Mouse (Mus musculus) heart, embryonic 15.5 days (tissue): ENCODE measurements around the gene Sln. TPM values are rescaled to one million over a fixed set of nuclear protein-coding genes. Genes with fewer than 3 reads are reported as not detected.

Experiments
- ATAC-seq: fragments of 200-750 bp; cut with Nextera tagmentation; replicated peaks from 2 replicates; pipeline ENCODE4 v1.8.0; 2017; ENCODE audit warnings: low read depth, moderate TSS enrichment; ENCODE audit not compliant: insufficient number of reproducible peaks, insufficient read depth, low FRiP score
- H3K27ac ChIP-seq: fragments of 300-500 bp; sonication (generic); 2 replicates; pipeline ENCODE4 v1.5.1; 2015; ENCODE audit warnings: mild to moderate bottlenecking, inconsistent platforms
- H3K27me3 ChIP-seq: fragments of 300-500 bp; sonication (generic); 2 replicates; pipeline ENCODE4 v1.6.1; 2015; ENCODE audit warnings: inconsistent platforms
- H3K36me3 ChIP-seq: fragments of 300-500 bp; sonication (generic); 2 replicates; pipeline ENCODE4 v1.6.1; 2015; ENCODE audit warnings: mild to moderate bottlenecking, inconsistent platforms
- H3K4me1 ChIP-seq: fragments of 300-500 bp; sonication (generic); replicated peaks from 2 replicates; pipeline ENCODE4 v1.6.1; 2015; ENCODE audit warnings: inconsistent platforms
- H3K4me2 ChIP-seq: fragments of 300-500 bp; sonication (generic); 2 replicates; pipeline ENCODE4 v1.6.1; 2015; ENCODE audit warnings: inconsistent platforms, mild to moderate bottlenecking, moderate library complexity
- H3K4me3 ChIP-seq: fragments of 300-500 bp; sonication (generic); 2 replicates; pipeline ENCODE4 v1.5.1; 2015; ENCODE audit warnings: mild to moderate bottlenecking, inconsistent platforms
- H3K9ac ChIP-seq: fragments of 300-500 bp; sonication (generic); 2 replicates; pipeline ENCODE4 v1.6.1; 2015; ENCODE audit warnings: mild to moderate bottlenecking, inconsistent platforms
- H3K9me3 ChIP-seq: fragments of 300-500 bp; sonication (generic); replicated peaks from 2 replicates; pipeline ENCODE4 v1.6.1; 2016; ENCODE audit warnings: inconsistent platforms
- WGBS: fragments of 180-500 bp; shearing (Covaris S2); methylation state at CpG from one replicate; pipeline ENCODE4 v1.1.7; 2015; ENCODE audit warnings: mixed read lengths; 5-methylcytosine and 5-hydroxymethylcytosine counted together
- polyA plus RNA-seq: library from polyadenylated mRNA; unstranded; fragments of >200 nt; fragmentation: Nextera tagmentation; extraction: Ambion mirVana; gene quantifications from 2 replicates; pipeline ENCODE4 v1.2.1, GENCODE M21; 2015

Sln gene
- polyA plus RNA-seq, 1 experiment from 2014 or later = 142 TPM

- H3K4me1 ChIP-seq = 0 out of 2 replicates have a peak, but pooled peaks cover 2% of the 10 kb centered on the region
- no peak overlapping the region for H3K9ac ChIP-seq
- no peak for ATAC-seq
- H3K4me2 ChIP-seq = no peak overlapping the region
- no peaks in the 10 kb centered on the region for H3K36me3 ChIP-seq
- H3K27ac ChIP-seq = no peak overlapping the region
- WGBS = 60% methylated on average over 8 of the region's 8 CpGs
- no peak overlapping the region for H3K4me3 ChIP-seq
- H3K9me3 ChIP-seq = no peaks in the 10 kb centered on the region
- 0 out of 2 replicates have a peak, but pooled peaks cover 2% of the 10 kb centered on the region for H3K27me3 ChIP-seq
Measured at GRCm38 (mm10) chr9:53848548-53848947, 1.4 kb upstream of the Sln start.

- Histone ChIP-seq H3K27me3 (peaks cover 4% of the 10 kb centered on the region; the same call in 1 of the 2 replicates), H3K36me3 (no peaks in the 10 kb centered on the region), H3K9ac (no peak overlapping the region), H3K9me3 (no peaks in the 10 kb centered on the region), H3K27ac (no peak overlapping the region), H3K4me3 (no peak overlapping the region), H3K4me2 (no peak overlapping the region), H3K4me1 (0 out of 2 replicates have a peak, but pooled peaks cover 2% of the 10 kb centered on the region)
- ATAC-seq = no peak; the same call in 1 of the 2 replicates
- 47% methylated on average over 4 of the region's 4 CpGs for WGBS
Measured at GRCm38 (mm10) chr9:53852158-53852557, 2.2 kb downstream of the Sln start.

GRCm38 (mm10) chr9:53853672-53854071, 3.7 kb downstream of the Sln start:
- Histone ChIP-seq H3K4me3 (no peak overlapping the region), H3K4me2 (no peak overlapping the region), H3K27me3 (peaks cover 4% of the 10 kb centered on the region; the same call in 1 of the 2 replicates), H3K9me3 (no peaks in the 10 kb centered on the region), H3K9ac (no peak overlapping the region), H3K36me3 (no peaks in the 10 kb centered on the region), H3K4me1 (peaks cover 2% of the 10 kb centered on the region; the same call in 1 of the 2 replicates), H3K27ac (no peak overlapping the region)
- ATAC-seq = no peak
- 78% methylated on average over 1 of the region's 1 CpGs for WGBS

GRCm38 (mm10) chr9:53854525-53854924, 4.6 kb downstream of the Sln start:
- Histone ChIP-seq H3K9ac (no peak overlapping the region), H3K4me2 (no peak overlapping the region), H3K27ac (no peak overlapping the region), H3K9me3 (no peaks in the 10 kb centered on the region), H3K27me3 (peaks cover 4% of the 10 kb centered on the region; the same call in 1 of the 2 replicates), H3K4me1 (peaks cover 2% of the 10 kb centered on the region; the same call in 1 of the 2 replicates), H3K4me3 (no peak overlapping the region), H3K36me3 (no peaks in the 10 kb centered on the region)
- no peak for ATAC-seq
- 79% methylated on average over 1 of the region's 1 CpGs for WGBS

GRCm38 (mm10) chr9:53857864-53858263, 7.9 kb downstream of the Sln start:
- Histone ChIP-seq H3K4me2 (no peak overlapping the region), H3K4me1 (peaks cover 2% of the 10 kb centered on the region; the same call in 1 of the 2 replicates), H3K9me3 (no peaks in the 10 kb centered on the region), H3K36me3 (no peaks in the 10 kb centered on the region), H3K4me3 (no peak overlapping the region), H3K27ac (no peak overlapping the region), H3K9ac (no peak overlapping the region), H3K27me3 (peaks cover 4% of the 10 kb centered on the region; the same call in 1 of the 2 replicates)
- ATAC-seq = peak; percentile 69
- 24% methylated on average over 5 of the region's 5 CpGs for WGBS

- WGBS = 84% methylated on average over 8 of the region's 8 CpGs
- Histone ChIP-seq H3K27ac (no peak overlapping the region), H3K9me3 (no peaks in the 10 kb centered on the region), H3K4me1 (no peaks in the 10 kb centered on the region), H3K4me2 (no peak overlapping the region), H3K27me3 (no peaks in the 10 kb centered on the region), H3K36me3 (no peaks in the 10 kb centered on the region), H3K9ac (no peak overlapping the region), H3K4me3 (no peak overlapping the region)
- ATAC-seq = no peak
Measured at GRCm38 (mm10) chr9:53873239-53873638, 23.3 kb downstream of the Sln start.

GRCm38 (mm10) chr9:53877423-53877822, 27.5 kb downstream of the Sln start:
- no peak for ATAC-seq
- WGBS = 41% methylated on average over 2 of the region's 2 CpGs
- H3K9ac ChIP-seq = no peak overlapping the region
- H3K9me3 ChIP-seq = no peaks in the 10 kb centered on the region
- no peaks in the 10 kb centered on the region for H3K4me1 ChIP-seq
- H3K4me2 ChIP-seq = no peak overlapping the region
- no peaks in the 10 kb centered on the region for H3K36me3 ChIP-seq
- no peak overlapping the region for H3K4me3 ChIP-seq
- H3K27ac ChIP-seq = no peak overlapping the region
- no peaks in the 10 kb centered on the region for H3K27me3 ChIP-seq

GRCm38 (mm10) chr9:53883588-53884280, 33.8 kb downstream of the Sln start:
- Histone ChIP-seq H3K4me3 (no peak overlapping the region), H3K27ac (no peak overlapping the region), H3K9me3 (no peaks in the 10 kb centered on the region), H3K27me3 (no peaks in the 10 kb centered on the region), H3K36me3 (no peaks in the 10 kb centered on the region), H3K4me2 (no peak overlapping the region), H3K4me1 (no peaks in the 10 kb centered on the region), H3K9ac (no peak overlapping the region)
- ATAC-seq = no peak
- 90% methylated on average over 23 of the region's 23 CpGs for WGBS

- no peaks in the 10 kb centered on the region for H3K36me3 ChIP-seq
- no peak for ATAC-seq
- 0% methylated on average over 1 of the region's 1 CpGs for WGBS
Measured at GRCm38 (mm10) chr9:53890075-53890474, 40.1 kb downstream of the Sln start.

GRCm38 (mm10) chr9:53895827-53896226, 45.9 kb downstream of the Sln start:
- no peak for ATAC-seq
- H3K4me1 ChIP-seq = no peaks in the 10 kb centered on the region
- no peaks in the 10 kb centered on the region for H3K36me3 ChIP-seq
- H3K4me3 ChIP-seq = no peak overlapping the region
- WGBS = 67% methylated on average over 7 of the region's 7 CpGs
- H3K4me2 ChIP-seq = no peak overlapping the region
- no peaks in the 10 kb centered on the region for H3K9me3 ChIP-seq
- H3K9ac ChIP-seq = no peak overlapping the region
- no peaks in the 10 kb centered on the region for H3K27me3 ChIP-seq
- H3K27ac ChIP-seq = no peak overlapping the region

More at GRCm38 (mm10) chr9:53890075-53890474, 40.1 kb downstream of the Sln start:
- Histone ChIP-seq H3K27me3 (no peaks in the 10 kb centered on the region), H3K4me2 (no peak overlapping the region), H3K4me1 (no peaks in the 10 kb centered on the region), H3K9me3 (no peaks in the 10 kb centered on the region), H3K4me3 (no peak overlapping the region), H3K9ac (no peak overlapping the region), H3K27ac (no peak overlapping the region)

- Histone ChIP-seq H3K4me2 (no peak overlapping the region), H3K27me3 (no peaks in the 10 kb centered on the region), H3K4me3 (no peak overlapping the region), H3K27ac (no peak overlapping the region), H3K4me1 (no peaks in the 10 kb centered on the region), H3K9me3 (no peaks in the 10 kb centered on the region), H3K36me3 (no peaks in the 10 kb centered on the region), H3K9ac (no peak overlapping the region)
- no peak for ATAC-seq
- WGBS = 78% methylated on average over 6 of the region's 6 CpGs
Measured at GRCm38 (mm10) chr9:53899836-53900235, 49.9 kb downstream of the Sln start.
